Mouse (Mus musculus) CH12.LX (cell line): ENCODE measurements at regions not wholly inside any gene's neighbourhood (a gene's known extent, or its start where the extent isn't known, plus 50 kb on each side); places are given as distances from the start of the nearest gene placed in this dataset.

Experiments
- BHLHE40 ChIP-seq: IDR thresholded peaks from 2 replicates; pipeline ENCODE4 v1.6.1; 2011; ENCODE audit warnings: mild to moderate bottlenecking, low read depth, low read length, improper control_type of control experiment
- CHD1 ChIP-seq: IDR thresholded peaks from 2 replicates; pipeline ENCODE4 v1.6.1; 2012; ENCODE audit warnings: low read depth, low read length, improper control_type of control experiment, inconsistent platforms
- CHD2 ChIP-seq: IDR thresholded peaks from 2 replicates; pipeline ENCODE4 v1.6.1; 2011; ENCODE audit warnings: low read length, improper control_type of control experiment
- CTCF ChIP-seq, 2 experiments: IDR thresholded peaks in 1 of 2; conservative IDR thresholded peaks in 1 of 2; 2 replicates each; pipeline ENCODE4 v1.5.1; 2011 to 2012; ENCODE audit warnings: low read depth in 2 of 2, low read length in 2 of 2, improper control_type of control experiment in 1 of 2, inconsistent platforms in 1 of 2, mild to moderate bottlenecking in 1 of 2, moderate library complexity in 1 of 2
- E2F4 ChIP-seq: IDR thresholded peaks from 2 replicates; pipeline ENCODE4 v1.6.1; 2011; ENCODE audit warnings: low read depth, low read length, improper control_type of control experiment; ENCODE audit not compliant: insufficient replicate concordance
- EP300 ChIP-seq: IDR thresholded peaks from 2 replicates; pipeline ENCODE4 v1.6.1; 2011; ENCODE audit warnings: low read length, improper control_type of control experiment
- HCFC1 ChIP-seq: IDR thresholded peaks from 2 replicates; pipeline ENCODE4 v1.6.1; 2012; ENCODE audit warnings: low read depth, mild to moderate bottlenecking, inconsistent platforms, low read length, improper control_type of control experiment
- MAFK ChIP-seq: IDR thresholded peaks from 2 replicates; pipeline ENCODE4 v1.6.1; 2011; ENCODE audit warnings: low read length, improper control_type of control experiment; ENCODE audit not compliant: insufficient replicate concordance
- NRF1 ChIP-seq: IDR thresholded peaks from 2 replicates; pipeline ENCODE4 v1.6.1; 2014; ENCODE audit warnings: low read depth, mild to moderate bottlenecking, inconsistent platforms, low read length, improper control_type of control experiment, moderate library complexity
- POLR2A ChIP-seq: IDR thresholded peaks from 2 replicates; pipeline ENCODE4 v1.6.1; 2011; ENCODE audit warnings: low read depth, mild to moderate bottlenecking, improper control_type of control experiment, low read length
- RAD21 ChIP-seq: IDR thresholded peaks from 2 replicates; pipeline ENCODE4 v1.6.1; 2011; ENCODE audit warnings: low read depth, mild to moderate bottlenecking, low read length, improper control_type of control experiment, moderate library complexity
- USF1 ChIP-seq: IDR thresholded peaks from 2 replicates; pipeline ENCODE4 v1.6.1; 2014; ENCODE audit warnings: low read depth, mild to moderate bottlenecking, inconsistent platforms, low read length, improper control_type of control experiment
- USF2 ChIP-seq: conservative IDR thresholded peaks from 2 replicates; pipeline ENCODE4 v1.6.1; 2011; ENCODE audit warnings: low read depth, low read length, improper control_type of control experiment
- ZKSCAN1 ChIP-seq: IDR thresholded peaks from 2 replicates; pipeline ENCODE4 v1.6.1; 2012; ENCODE audit warnings: low read depth, inconsistent platforms, low read length, improper control_type of control experiment, borderline replicate concordance

DNA sequence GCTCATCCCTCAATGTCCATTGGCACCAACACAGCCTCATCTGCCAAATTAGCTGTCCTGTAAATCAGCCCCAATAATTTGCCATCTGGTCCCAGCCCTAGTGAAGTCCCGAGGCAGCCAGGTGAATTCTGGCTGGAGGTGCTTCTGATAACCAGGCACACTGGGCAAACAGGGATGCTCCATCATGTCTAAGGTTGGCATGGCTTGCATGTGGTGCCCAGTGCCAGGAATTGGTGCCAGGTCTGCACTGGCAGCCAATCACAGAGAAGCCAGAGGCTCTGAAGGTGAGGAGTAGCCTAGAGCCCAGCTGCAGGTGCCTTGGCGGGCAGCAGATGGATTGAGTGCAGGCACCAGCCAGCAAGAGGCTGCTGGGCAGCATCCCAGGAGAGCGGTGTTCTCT lies 226.7 kb upstream of the Mocs1 start:
- TF ChIP-seq POLR2A (no peak), EP300 (no peak), MAFK (no peak), CTCF (conservative IDR thresholded peaks at IDR 0.05 in 1 of 2, IDR thresholded peaks at IDR 0.05 in 1 of 2; ENCODE audit: low read depth in 2 of 2, low read length in 2 of 2) (no peak), CHD2 (no peak), E2F4 (no peak), HCFC1 (no peak), BHLHE40 (no peak), USF1 (no peak), CHD1 (no peak), NRF1 (no peak), USF2 (no peak), RAD21 (no peak), ZKSCAN1 (no peak)
